Mouse (Mus musculus) large intestine, adult 2 months (tissue): Measurements from ENCODE around the gene Sorcs3. TPM values are rescaled to one million over a fixed set of nuclear protein-coding genes. Genes with fewer than 3 reads are reported as not detected.

Experiments used
- DNase-seq: peaks from one replicate; pipeline ENCODE4 v3.0.0-alpha.2; 2012; ENCODE audit warnings: low read depth, low spot score
- WGBS: fragments of 180-500 bp; shearing (Covaris S2); methylation state at CpG from one replicate; pipeline ENCODE4 v1.1.7; 2018; 5-methylcytosine and 5-hydroxymethylcytosine counted together
- polyA plus RNA-seq: library from polyadenylated mRNA; depleted of rRNA; stranded (reverse); fragments of >200 nt; gene quantifications from 2 replicates; pipeline ENCODE4 v1.2.3, GENCODE M21; 2012

Sorcs3 gene
- polyA plus RNA-seq, 1 experiment: 0.17 TPM

DNA sequence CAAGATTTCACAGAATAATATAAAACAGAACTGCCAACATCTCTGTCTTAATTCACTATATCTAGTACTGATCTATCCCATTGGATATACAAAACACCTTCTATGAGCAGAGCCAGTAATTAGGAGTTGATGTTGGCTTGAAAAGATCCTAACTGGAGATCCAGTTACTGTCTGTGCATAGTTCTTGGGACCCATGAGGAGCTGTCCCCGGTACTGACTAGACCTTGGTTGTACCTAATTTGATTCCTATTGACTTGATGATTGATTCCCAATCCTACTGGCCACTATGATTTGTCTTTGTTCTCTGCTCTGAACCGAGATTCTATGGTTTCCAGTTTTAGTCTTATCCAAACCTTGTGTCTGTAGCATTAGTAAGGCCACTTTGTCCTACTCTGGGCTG lies 151.0 kb downstream of the Sorcs3 start:
- 64% methylated on average over 2 of the region's 2 CpGs for WGBS

DNA sequence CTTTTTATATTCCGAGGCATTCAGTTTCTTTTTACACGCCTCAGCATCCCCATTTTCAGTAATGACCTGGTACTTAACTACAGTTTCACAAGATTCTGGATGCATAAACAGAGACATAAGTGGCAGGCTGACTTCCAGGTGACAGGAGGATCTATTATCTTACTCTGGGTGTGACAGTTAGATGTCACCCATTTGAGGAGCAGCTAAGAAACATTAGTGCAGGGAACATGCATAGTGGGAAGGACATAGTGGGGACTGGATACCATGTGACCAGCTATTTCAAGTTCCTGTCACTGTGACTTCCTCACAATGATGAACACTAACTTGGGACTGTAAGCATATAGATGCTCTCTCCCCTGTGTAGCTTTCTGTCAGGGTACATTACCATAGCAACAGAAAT lies 156.3 kb downstream of the Sorcs3 start:
- DNase-seq: no peak
- WGBS: 88% methylated on average over 2 of the region's 2 CpGs

More for the DNA sequence above, 151.0 kb downstream of the Sorcs3 start:
- no peak for DNase-seq

DNA sequence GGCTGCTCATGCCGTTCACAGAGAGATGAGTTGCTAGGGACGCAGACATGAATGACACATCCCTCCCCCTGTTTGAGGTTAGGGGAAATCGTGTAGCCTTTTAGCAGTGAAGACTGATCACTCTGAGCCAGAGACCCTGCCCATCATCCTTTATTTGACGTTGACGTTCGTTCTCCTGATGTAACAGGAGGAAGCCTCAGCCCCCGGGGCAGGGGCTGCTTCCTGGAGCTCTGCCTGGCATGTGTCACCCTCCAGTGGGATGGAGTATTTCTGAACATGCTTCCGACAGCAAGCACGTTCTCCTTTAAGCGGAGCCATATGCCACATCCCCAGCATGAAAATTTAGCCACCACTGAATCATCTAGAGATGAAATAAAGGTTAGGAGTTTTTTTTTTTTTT lies 162.2 kb downstream of the Sorcs3 start:
- WGBS: 73% methylated on average over 10 of the region's 10 CpGs

DNA sequence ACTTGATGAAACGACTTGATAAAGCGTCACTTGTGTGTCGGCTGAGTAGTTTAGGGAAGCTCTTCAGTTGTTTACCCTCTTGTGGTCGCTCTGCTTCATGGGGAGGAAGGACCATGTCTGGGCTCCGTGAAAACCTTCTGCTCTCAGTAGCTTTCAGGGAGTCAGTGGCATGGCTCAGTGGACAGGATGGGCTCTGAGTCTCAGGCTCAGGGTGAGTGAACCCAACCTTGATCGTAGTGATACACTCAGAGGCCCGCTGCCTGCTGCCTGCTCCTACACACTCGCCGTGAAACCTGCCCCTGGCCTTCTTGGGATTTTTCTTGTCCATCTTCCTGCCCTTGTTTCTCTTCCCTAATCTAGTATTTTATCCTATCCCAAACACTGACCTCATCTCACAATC lies 166.0 kb downstream of the Sorcs3 start:
- DNase-seq: no peak

More for the DNA sequence above, 162.2 kb downstream of the Sorcs3 start:
- no peak for DNase-seq

DNA sequence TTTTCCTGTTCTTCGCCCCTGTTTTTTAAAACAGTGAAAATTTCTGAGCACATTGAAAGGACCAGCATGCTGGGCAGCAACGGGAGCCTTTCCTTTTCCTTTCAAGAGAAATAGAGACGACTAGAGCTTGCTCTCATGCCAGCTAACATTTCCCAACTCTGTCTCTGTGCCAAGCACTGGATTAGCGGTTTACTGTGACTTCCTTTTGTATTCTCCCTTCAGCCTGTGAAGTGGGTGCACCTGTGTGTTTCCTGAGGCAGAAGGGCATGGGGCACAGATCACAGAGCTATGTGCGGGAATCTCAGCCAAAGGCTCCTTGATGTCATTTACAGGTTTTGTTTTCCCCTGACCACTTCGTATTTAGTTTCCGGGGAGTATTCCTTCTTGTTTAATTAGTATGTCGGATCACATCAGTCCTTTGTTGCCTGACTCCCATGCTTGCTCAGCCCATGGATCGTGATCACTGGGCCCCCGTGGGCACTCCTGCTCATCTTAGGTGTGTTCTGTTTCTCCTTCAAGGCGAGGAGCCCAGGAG lies 172.2 kb downstream of the Sorcs3 start:
- WGBS: 64% methylated on average over 11 of the region's 11 CpGs
- no peak for DNase-seq

More for the DNA sequence above, 166.0 kb downstream of the Sorcs3 start:
- WGBS: 66% methylated on average over 9 of the region's 9 CpGs

- 61% methylated on average over 1 of the region's 1 CpGs for WGBS
- DNase-seq: no peak
These were observed 185.7 kb downstream of the Sorcs3 start for GRCm38 (mm10) chr19:48391551-48391950.

- DNase-seq: no peak
- 61% methylated on average over 7 of the region's 7 CpGs for WGBS
These were observed 199.1 kb downstream of the Sorcs3 start for GRCm38 (mm10) chr19:48404774-48405495.

DNA sequence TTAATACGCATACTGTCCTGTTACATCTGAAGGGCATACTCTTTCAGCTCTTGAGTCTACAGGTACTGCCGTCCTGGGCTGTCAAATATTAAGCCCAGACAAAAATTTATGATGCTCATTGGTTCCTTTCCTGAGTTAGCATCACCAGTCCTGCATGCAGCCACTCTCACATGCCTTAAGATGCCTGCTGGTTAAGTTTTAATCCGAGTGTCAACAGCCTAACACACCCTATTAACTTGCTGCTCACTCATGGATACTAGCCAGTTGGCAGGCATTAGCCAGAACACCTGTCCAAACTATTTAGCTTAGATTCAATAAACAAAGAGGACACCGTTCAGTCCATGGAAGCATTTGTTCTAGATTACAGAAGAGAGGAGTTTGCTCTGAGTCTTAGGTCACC lies 202.4 kb downstream of the Sorcs3 start:
- no peak for DNase-seq
- 24% methylated on average over 4 of the region's 4 CpGs for WGBS

- 65% methylated on average over 2 of the region's 2 CpGs for WGBS
- no peak for DNase-seq
These were observed 205.5 kb downstream of the Sorcs3 start for GRCm38 (mm10) chr19:48411332-48411731.

DNA sequence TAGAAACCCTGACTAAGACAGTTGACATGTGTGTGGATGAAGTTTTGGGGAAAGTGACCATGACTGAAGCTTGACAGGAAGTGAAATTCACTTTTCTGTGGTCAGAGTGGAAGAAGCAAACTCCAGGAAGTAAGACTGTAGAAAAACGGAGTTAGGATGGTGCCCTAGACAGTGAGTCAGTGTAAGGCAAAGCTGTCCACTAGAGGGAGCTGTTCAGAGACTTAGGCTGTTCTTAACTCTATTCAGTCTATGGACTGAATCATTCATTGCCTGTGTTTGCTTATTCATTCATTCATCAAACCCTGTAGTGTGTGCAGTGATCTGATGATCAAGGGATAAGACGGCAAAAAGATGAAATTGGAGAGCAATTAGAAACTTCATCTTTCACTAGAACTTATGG lies 208.0 kb downstream of the Sorcs3 start:
- no peak for DNase-seq

DNA sequence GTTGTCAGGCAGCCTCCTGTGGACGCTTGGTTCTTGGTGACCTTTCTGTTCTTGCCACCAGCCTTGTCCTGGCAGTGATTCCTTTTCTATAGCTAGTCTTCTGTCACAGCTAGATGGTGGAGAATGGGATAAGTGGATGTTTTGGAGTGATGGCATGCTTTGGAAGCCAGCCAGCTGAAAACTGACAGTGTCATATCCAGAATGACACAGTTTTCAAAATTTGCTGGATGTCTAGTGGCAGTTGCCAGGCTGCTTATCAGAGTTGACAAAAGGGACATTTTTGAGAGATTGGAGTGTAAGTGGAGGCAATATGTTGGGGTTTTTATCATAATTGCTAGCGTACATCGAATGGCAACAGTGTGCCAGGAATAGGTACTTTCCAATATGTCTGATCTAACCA lies 212.5 kb downstream of the Sorcs3 start:
- 78% methylated on average over 3 of the region's 3 CpGs for WGBS

More for the DNA sequence above, 208.0 kb downstream of the Sorcs3 start:
- WGBS: 61% methylated on average over 2 of the region's 2 CpGs

DNA sequence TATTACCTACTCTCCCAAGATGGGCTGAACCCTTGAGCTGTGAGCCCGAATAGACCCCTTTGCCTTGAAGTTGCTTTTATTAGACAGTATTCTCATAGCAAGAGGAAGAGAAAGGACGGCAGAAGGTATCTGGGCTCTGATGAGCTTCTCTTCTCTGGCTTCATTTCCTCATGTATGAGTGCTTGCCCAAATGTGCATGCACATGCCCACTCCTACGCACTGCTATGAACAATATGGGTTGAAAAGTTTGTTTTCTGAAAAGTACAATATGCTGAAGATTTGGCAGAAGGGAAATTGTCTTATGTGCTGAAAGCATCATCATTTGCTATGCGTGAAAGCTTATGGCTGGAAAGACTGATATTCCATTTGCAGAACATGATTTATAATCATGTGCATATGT lies 223.4 kb downstream of the Sorcs3 start:
- WGBS: 82% methylated on average over 4 of the region's 4 CpGs

More for the DNA sequence above, 212.5 kb downstream of the Sorcs3 start:
- DNase-seq: no peak

GRCm38 (mm10) chr19:48429755-48430154 lies 223.9 kb downstream of the Sorcs3 start:
- 28% methylated on average over 2 of the region's 2 CpGs for WGBS
- no peak for DNase-seq

More for the DNA sequence above, 223.4 kb downstream of the Sorcs3 start:
- no peak for DNase-seq

GRCm38 (mm10) chr19:48430328-48430727 lies 224.5 kb downstream of the Sorcs3 start:
- DNase-seq: no peak
- WGBS: 81% methylated on average over 5 of the region's 5 CpGs

DNA sequence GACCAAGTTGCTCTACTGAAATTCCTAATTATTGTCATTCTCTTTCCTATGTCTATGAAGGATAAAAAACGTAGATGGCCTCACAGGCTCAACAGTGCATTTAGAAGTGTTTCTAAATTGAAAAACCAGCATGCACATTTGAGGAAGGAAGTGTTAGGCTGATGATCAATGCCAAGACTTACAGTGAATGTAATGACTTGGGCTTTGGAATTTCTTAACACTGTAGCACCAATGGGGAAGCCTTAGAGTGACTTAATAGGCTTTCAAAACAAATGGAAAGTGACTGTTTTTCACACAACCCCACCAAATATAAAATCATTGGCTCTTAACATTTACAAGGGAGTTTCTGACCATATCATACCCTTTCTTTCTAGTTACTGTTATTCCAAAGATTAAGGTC lies 232.6 kb downstream of the Sorcs3 start:
- 79% methylated on average over 1 of the region's 1 CpGs for WGBS
- no peak for DNase-seq

GRCm38 (mm10) chr19:48461141-48461540 lies 255.3 kb downstream of the Sorcs3 start:
- no peak for DNase-seq
- 92% methylated on average over 5 of the region's 5 CpGs for WGBS

- WGBS: 74% methylated on average over 3 of the region's 3 CpGs
- DNase-seq: no peak
These were observed 256.6 kb downstream of the Sorcs3 start for GRCm38 (mm10) chr19:48462426-48462825.

- DNase-seq: no peak
- 65% methylated on average over 3 of the region's 3 CpGs for WGBS
These were observed 257.7 kb downstream of the Sorcs3 start for GRCm38 (mm10) chr19:48463494-48463893.

GRCm38 (mm10) chr19:48467471-48467870 lies 261.6 kb downstream of the Sorcs3 start:
- WGBS: 75% methylated on average over 4 of the region's 4 CpGs
- DNase-seq: no peak

DNA sequence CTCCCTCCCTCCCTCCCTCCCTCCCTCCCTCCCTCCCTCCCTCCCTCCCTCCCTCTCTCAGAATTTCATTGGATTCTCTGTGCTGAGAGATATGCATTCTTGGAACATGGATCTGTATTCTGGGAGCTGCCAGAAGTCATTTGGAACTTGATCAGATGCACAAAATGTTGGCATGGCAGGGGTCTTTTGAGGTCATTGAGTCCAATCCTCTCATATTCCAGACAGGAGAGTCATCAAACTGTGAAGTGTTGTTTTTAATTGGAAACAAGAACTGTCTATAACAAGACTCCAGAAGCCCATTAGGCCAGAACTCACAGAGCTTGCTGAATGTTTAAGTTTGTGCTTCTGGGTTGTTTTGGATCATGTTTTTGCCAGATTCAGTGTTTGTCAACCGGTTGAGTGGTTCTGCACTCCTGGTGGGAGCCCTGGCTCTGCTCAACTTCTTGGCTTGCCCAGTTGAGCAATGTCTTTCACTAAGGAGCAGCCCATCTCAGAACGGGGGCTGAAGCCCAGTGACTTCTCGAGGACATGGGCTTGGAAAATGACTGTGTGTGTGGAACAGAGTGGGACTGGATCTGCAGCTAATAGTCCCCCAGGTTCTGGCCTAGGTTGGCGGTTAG lies 264.1 kb downstream of the Sorcs3 start:
- no peak for DNase-seq
- 73% methylated on average over 4 of the region's 4 CpGs for WGBS

DNA sequence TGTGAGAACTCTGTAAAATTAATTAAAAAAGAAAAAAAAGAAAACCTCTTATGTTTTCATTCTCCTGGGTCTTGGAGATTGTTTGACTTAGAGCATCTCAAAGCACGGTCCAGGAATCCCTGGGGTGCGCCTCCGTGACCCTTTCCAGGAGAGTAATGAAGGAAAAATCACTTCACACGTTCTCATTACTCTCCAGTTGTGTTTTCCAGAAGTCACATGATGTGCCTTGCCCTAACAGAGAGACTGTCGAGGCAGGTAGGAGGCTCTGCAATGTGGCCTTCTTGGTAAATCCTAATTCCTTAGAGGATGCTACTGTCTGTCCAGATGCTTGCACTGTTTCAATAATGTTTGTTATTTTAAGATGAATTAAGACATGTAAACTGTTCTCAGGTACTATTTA lies 266.1 kb downstream of the Sorcs3 start:
- no peak for DNase-seq
- 71% methylated on average over 5 of the region's 5 CpGs for WGBS
